Mouse (Mus musculus) layer of hippocampus, postnatal 14 days (tissue): Measurements from ENCODE around the gene Pdcd10. TPM values are rescaled to one million over a fixed set of nuclear protein-coding genes. Genes with fewer than 3 reads are reported as not detected.

Source experiments
- DNase-seq, 2 experiments: peaks; one replicate each; pipeline ENCODE4 v3.0.0; 2021 to 2022; ENCODE audit warnings: low spot score in 2 of 2, mixed read lengths in 1 of 2
- total RNA-seq, 2 experiments: library from RNA; stranded (reverse); gene quantifications; 2 replicates each; pipeline ENCODE4 v1.2.3; 2021

Gene Pdcd10
- total RNA-seq, 2 experiments from 2014 or later: 69.0 to 70.7 TPM

DNA sequence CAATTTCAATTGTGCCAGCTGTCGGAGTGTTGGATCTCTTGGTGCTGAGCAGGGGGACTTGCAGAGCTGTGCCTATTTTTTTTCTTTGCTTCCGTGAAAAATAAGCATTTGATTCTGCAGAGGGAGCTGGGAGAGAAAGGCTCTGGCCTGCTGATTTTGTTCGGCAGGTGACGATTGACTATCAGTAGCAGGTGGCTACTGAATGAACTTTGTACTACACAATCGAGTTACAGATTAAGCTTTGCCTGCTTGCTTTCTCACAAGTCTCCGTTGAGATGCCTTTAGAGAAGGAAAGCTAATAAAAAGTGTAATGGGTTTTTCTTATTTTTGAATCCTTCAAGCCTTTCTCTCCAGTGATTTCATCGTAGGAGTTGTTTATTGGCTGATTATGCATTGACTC lies 81.5 kb downstream of the Pdcd10 start:
- DNase-seq: peak in 1 of 2 experiments; percentile 15

GRCm38 (mm10) chr3:75474657-75475056 lies 82.0 kb downstream of the Pdcd10 start:
- peak in 1 of 2 experiments; percentile 4 for DNase-seq

DNA sequence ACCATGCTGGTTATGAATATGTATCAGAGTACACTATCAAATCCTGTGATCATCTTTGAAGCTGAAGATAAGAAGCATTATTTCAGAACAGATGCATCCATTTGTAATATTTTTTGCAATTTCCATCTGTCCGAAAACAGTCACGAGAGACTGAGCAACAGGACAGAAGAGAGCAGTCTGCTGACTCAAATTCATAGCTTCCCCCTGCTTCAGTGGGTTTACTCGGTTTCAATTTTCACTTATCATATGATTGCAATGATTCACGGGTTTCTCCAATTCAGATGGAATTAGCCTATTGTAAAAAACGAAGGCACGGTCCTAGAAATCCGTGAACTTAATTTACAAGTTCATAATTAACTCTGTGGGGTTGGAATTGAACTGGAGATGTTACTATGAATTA lies 88.5 kb downstream of the Pdcd10 start:
- peak in 1 of 2 experiments; percentile 1 for DNase-seq

Other genes with a start within 250 kb of the Pdcd10 start
- gene Wdr49, start 74.7 kb downstream of the Pdcd10 start, total RNA-seq: 1 to 10 TPM in 1 of 2 experiments, under 1 TPM in 1; 0.98 to 1.6 TPM
- gene Serpini1, start 691 bp upstream of the Pdcd10 start, total RNA-seq: 100 to 1,000 TPM; 127 to 128 TPM
- not detected for gene Gm29133, start 191.3 kb upstream of the Pdcd10 start, total RNA-seq